24 mouse cellular contexts compared by ENCODE assay signal in genomic region chr3:55464226-55464625, GRCm38 (mm10). TPM values are rescaled to one million over a fixed set of nuclear protein-coding genes. Genes with fewer than 3 reads are reported as not detected.
DNase-seq lines count a peak whose midpoint lies in the region; ATAC-seq and TF ChIP-seq lines count a peak whose summit lies in the region.
"Had no signal": no experiment of that assay in that cellular context is flagged by ENCODE, and none has a peak within 500 bp of the region (broad histone marks: within the 10 kb centered on the region; RNA-seq: fewer than 3 reads in every experiment).

No protein-coding gene starts in this region.

- H3K9ac ChIP-seq in hindbrain, embryonic 15.5 days = no peak overlapping the region
- no peak overlapping the region for H3K9ac ChIP-seq in hindbrain, embryonic 16.5 days (ENCODE audit: low read depth, low read length)
- H3K9ac ChIP-seq: embryonic facial prominence, embryonic 12.5 days; limb, embryonic 13.5 days; liver, embryonic 13.5 days; lung, embryonic 14.5 days had no signal

- no peak overlapping the region for H3K27ac ChIP-seq in hindbrain, embryonic 15.5 days (replicated peaks)
- no peak overlapping the region for H3K27ac ChIP-seq in hindbrain, embryonic 10.5 days
- H3K27ac ChIP-seq in hindbrain, embryonic 16.5 days (ENCODE audit: low read depth, low read length) = no peak overlapping the region
- no peak overlapping the region for H3K27ac ChIP-seq in thymus, adult 2 months (ENCODE audit: control insufficient read depth, insufficient read depth, low read length)
- H3K27ac ChIP-seq: embryonic facial prominence, embryonic 12.5 days; heart, embryonic 10.5 days; limb, embryonic 13.5 days; liver, embryonic 13.5 days had no signal

- TF ChIP-seq CTCF in thymus, adult 2 months (IDR thresholded peaks at IDR 0.05; ENCODE audit: borderline replicate concordance, control insufficient read depth, extremely low read depth, insufficient read depth, low read length, poor library complexity) = no peak

- no peaks in the 10 kb centered on the region for H3K27me3 ChIP-seq in hindbrain, embryonic 15.5 days
- no peaks in the 10 kb centered on the region for H3K27me3 ChIP-seq in hindbrain, embryonic 10.5 days (ENCODE audit: insufficient read depth, poor library complexity, severe bottlenecking)
- no peaks in the 10 kb centered on the region for H3K27me3 ChIP-seq in hindbrain, embryonic 16.5 days (replicated peaks; ENCODE audit: control insufficient read depth, insufficient read depth, low read length)
- H3K27me3 ChIP-seq in thymus, adult 2 months (ENCODE audit: control insufficient read depth, insufficient read depth, low read length) = no peaks in the 10 kb centered on the region
- H3K27me3 ChIP-seq: embryonic facial prominence, embryonic 12.5 days; limb, embryonic 13.5 days had no signal

- WGBS in hindbrain, embryonic 15.5 days = 67% methylated on average over 3 of the region's 3 CpGs
- WGBS in hindbrain, embryonic 10.5 days = 72% methylated on average over 3 of the region's 3 CpGs
- WGBS in hindbrain, embryonic 16.5 days = 52% methylated on average over 3 of the region's 3 CpGs
- 88% methylated on average over 3 of the region's 3 CpGs for WGBS in thymus, adult 2 months

- no peak overlapping the region for H3K4me3 ChIP-seq in hindbrain, embryonic 15.5 days
- H3K4me3 ChIP-seq in hindbrain, embryonic 10.5 days = no peak overlapping the region
- H3K4me3 ChIP-seq in hindbrain, embryonic 16.5 days (ENCODE audit: low read length) = 0 out of 2 replicates have a peak overlapping the region, but pooled peaks have one; percentile 2
- no peak overlapping the region for H3K4me3 ChIP-seq in thymus, adult 2 months (ENCODE audit: control insufficient read depth, insufficient read depth, low read length)
- H3K4me3 ChIP-seq: embryonic facial prominence, embryonic 12.5 days; heart, embryonic 10.5 days; limb, embryonic 13.5 days; liver, embryonic 13.5 days; myocyte had no signal

- peaks cover 25% of the 10 kb centered on the region for H3K4me1 ChIP-seq in hindbrain, embryonic 15.5 days (replicated peaks)
- H3K4me1 ChIP-seq in hindbrain, embryonic 10.5 days (replicated peaks) = peaks cover 16% of the 10 kb centered on the region
- H3K4me1 ChIP-seq in hindbrain, embryonic 16.5 days (ENCODE audit: control insufficient read depth, insufficient read depth, low read depth, low read length) = peaks cover 15% of the 10 kb centered on the region
- H3K4me1 ChIP-seq in thymus, adult 2 months (replicated peaks; ENCODE audit: control insufficient read depth, insufficient read depth, low read length) = peaks cover 5% of the 10 kb centered on the region
- H3K4me1 ChIP-seq: liver, embryonic 13.5 days had no signal

- ATAC-seq in hindbrain, embryonic 15.5 days (ENCODE audit: low FRiP score, low read depth) = no peak
- no peak for ATAC-seq in hindbrain, embryonic 16.5 days
- ATAC-seq: activated CD4-positive, CD25-positive, alpha-beta regulatory T cell, adult 4 months had no signal

- H3K9me3 ChIP-seq in hindbrain, embryonic 15.5 days = no peaks in the 10 kb centered on the region
- no peaks in the 10 kb centered on the region for H3K9me3 ChIP-seq in hindbrain, embryonic 10.5 days
- no peaks in the 10 kb centered on the region; the same call in 1 of the 2 replicates for H3K9me3 ChIP-seq in hindbrain, embryonic 16.5 days (ENCODE audit: control insufficient read depth, low read length)
- H3K9me3 ChIP-seq: embryonic facial prominence, embryonic 12.5 days; heart, embryonic 10.5 days; liver, embryonic 13.5 days had no signal

- peaks cover 12% of the 10 kb centered on the region for H3K36me3 ChIP-seq in hindbrain, embryonic 15.5 days
- 0 out of 2 replicates have a peak, but pooled peaks cover 4% of the 10 kb centered on the region for H3K36me3 ChIP-seq in hindbrain, embryonic 10.5 days
- 0 out of 2 replicates have a peak, but pooled peaks cover 2% of the 10 kb centered on the region for H3K36me3 ChIP-seq in hindbrain, embryonic 16.5 days (ENCODE audit: control insufficient read depth, insufficient read depth, low read length)
- H3K36me3 ChIP-seq in thymus, adult 2 months (ENCODE audit: control insufficient read depth, insufficient read depth, low read length) = no peaks in the 10 kb centered on the region
- H3K36me3 ChIP-seq: embryonic facial prominence, embryonic 12.5 days; G1E; heart, embryonic 10.5 days; limb, embryonic 13.5 days; liver, embryonic 13.5 days had no signal

- TF ChIP-seq POLR2A in thymus, adult 2 months (IDR thresholded peaks at IDR 0.05; ENCODE audit: control insufficient read depth, extremely low read depth, insufficient read depth, low read length, poor library complexity) = no peak

- H3K4me2 ChIP-seq in hindbrain, embryonic 15.5 days = peak overlapping the region; percentile 33
- peak overlapping the region; percentile 33 for H3K4me2 ChIP-seq in hindbrain, embryonic 16.5 days (ENCODE audit: low read length)
- H3K4me2 ChIP-seq: limb, embryonic 13.5 days; liver, embryonic 13.5 days; lung, embryonic 14.5 days had no signal

- peak; percentile 55 to 65 for DNase-seq in cerebellum, adult 18-20 months
- DNase-seq in cerebellum, adult 8-10 months = no peak
- no peak for DNase-seq in hindbrain, embryonic 10.5 days (ENCODE audit: low spot score)
- peak; percentile 87 for DNase-seq in brain, adult 2 months (ENCODE audit: low read depth, low spot score)
- no peak for DNase-seq in thymus, adult 2 months
- no peak for DNase-seq in embryo, embryonic 11 days
- DNase-seq: adrenal gland, postnatal 14 days; kidney, adult 2 months; kidney, postnatal 25 days; liver, embryonic 13.5 days; lung, embryonic 14.5 days; lung, postnatal 36 days; right cerebral cortex, postnatal 25 days had no signal

RNA-seq across cellular contexts. Expression of gene Gm21954, which starts 7.8 kb away (rescaled TPM):
- polyA plus RNA-seq in hindbrain, embryonic 15.5 days (2015; fragmentation: Nextera tagmentation; extraction: Ambion mirVana) = not detected in 2 replicates
- polyA plus RNA-seq in hindbrain, embryonic 10.5 days (2016; fragmentation: Nextera tagmentation; extraction: Ambion mirVana) = not detected in 2 replicates
- polyA plus RNA-seq in hindbrain, embryonic 16.5 days (2015; fragmentation: Nextera tagmentation; extraction: Ambion mirVana) = not detected in 2 replicates
- not detected in 2 replicates for polyA plus RNA-seq in thymus, adult 2 months (2012; rRNA removed)
- polyA plus RNA-seq: activated CD4-positive, CD25-positive, alpha-beta regulatory T cell, adult 4 months; embryonic facial prominence, embryonic 12.5 days; G1E; heart, embryonic 10.5 days; heart, postnatal 0 days; kidney, adult 2 months; limb, embryonic 13.5 days; liver, embryonic 13.5 days; lung, embryonic 14.5 days; myocyte; spleen, adult 2 months; stomach, embryonic 14.5 days had no signal

Comparison
In these comparisons a context has a peak if more than half of its experiments do, and no peak if none do; other contexts are left out.
1. DNase-seq: peak in cerebellum, adult 18-20 months (2 of 2) and brain, adult 2 months (single experiment); none in cerebellum, adult 8-10 months (single experiment), hindbrain, embryonic 10.5 days (single experiment), thymus, adult 2 months (single experiment) and embryo, embryonic 11 days (single experiment).